Mouse (Mus musculus) limb, embryonic 12.5 days (tissue): ENCODE results near the gene Ttll12. TPM values are rescaled to one million over a fixed set of nuclear protein-coding genes. Genes with fewer than 3 reads are reported as not detected.

Experiments
- ATAC-seq: fragments of 200-750 bp; cut with Nextera tagmentation; 2 replicates; pipeline ENCODE4 v1.8.0; 2017; ENCODE audit warnings: low read depth, moderate TSS enrichment; ENCODE audit not compliant: insufficient number of reproducible peaks, insufficient read depth, low FRiP score, low TSS enrichment
- H3K27ac ChIP-seq: fragments of 300-500 bp; sonication (generic); 2 replicates; pipeline ENCODE4 v1.5.1; 2016; ENCODE audit warnings: mild to moderate bottlenecking, moderate library complexity
- H3K27me3 ChIP-seq: fragments of 300-500 bp; sonication (generic); 2 replicates; pipeline ENCODE4 v1.6.1; 2016; ENCODE audit warnings: mild to moderate bottlenecking, moderate library complexity
- H3K36me3 ChIP-seq: fragments of 300-500 bp; sonication (generic); 2 replicates; pipeline ENCODE4 v1.6.1; 2016; ENCODE audit warnings: mild to moderate bottlenecking, moderate library complexity
- H3K4me1 ChIP-seq: fragments of 300-500 bp; sonication (generic); replicated peaks from 2 replicates; pipeline ENCODE4 v1.6.1; 2016
- H3K4me2 ChIP-seq: fragments of 300-500 bp; sonication (generic); 2 replicates; pipeline ENCODE4 v1.6.1; 2016; ENCODE audit warnings: mild to moderate bottlenecking, moderate library complexity
- H3K4me3 ChIP-seq: fragments of 300-500 bp; sonication (generic); replicated peaks from 2 replicates; pipeline ENCODE4 v1.5.1; 2016; ENCODE audit warnings: mild to moderate bottlenecking
- H3K9ac ChIP-seq: fragments of 300-500 bp; sonication (generic); replicated peaks from 2 replicates; pipeline ENCODE4 v1.6.1; 2016; ENCODE audit warnings: mild to moderate bottlenecking, moderate library complexity
- H3K9me3 ChIP-seq: fragments of 300-500 bp; sonication (generic); 2 replicates; pipeline ENCODE4 v1.6.1; 2016; ENCODE audit warnings: mild to moderate bottlenecking, moderate library complexity
- WGBS: fragments of 180-500 bp; shearing (Covaris S2); methylation state at CpG from one replicate; pipeline ENCODE4 v1.1.7; 2016; 5-methylcytosine and 5-hydroxymethylcytosine counted together
- polyA plus RNA-seq: library from polyadenylated mRNA; unstranded; fragments of >200 nt; fragmentation: Nextera tagmentation; extraction: Ambion mirVana; gene quantifications from 2 replicates; pipeline ENCODE4 v1.2.1, GENCODE M21; 2016

Gene Ttll12
- polyA plus RNA-seq, 1 experiment from 2014 or later = 44.7 TPM

- H3K9me3 ChIP-seq = no peaks in the 10 kb centered on the region
- peak overlapping the region; percentile 86; the same call in 1 of the 2 replicates for H3K9ac ChIP-seq
- H3K27me3 ChIP-seq = no peaks in the 10 kb centered on the region
- no peak overlapping the region for H3K27ac ChIP-seq
- peak overlapping the region; percentile 76 for H3K4me3 ChIP-seq
- peaks cover 14% of the 10 kb centered on the region for H3K4me1 ChIP-seq
- ATAC-seq = no peak
- peaks cover 28% of the 10 kb centered on the region for H3K36me3 ChIP-seq
- H3K4me2 ChIP-seq = peak overlapping the region; percentile 70
Measured at GRCm38 (mm10) chr15:83593189-83593585, 1.8 kb downstream of the Ttll12 start.

- WGBS = 79% methylated on average over 8 of the region's 8 CpGs
- H3K4me1 ChIP-seq = peaks cover 14% of the 10 kb centered on the region
- H3K9me3 ChIP-seq = no peaks in the 10 kb centered on the region
- H3K4me3 ChIP-seq = 0 out of 2 replicates have a peak overlapping the region, but pooled peaks have one; percentile 76
- no peak overlapping the region; the same call in 1 of the 2 replicates for H3K9ac ChIP-seq
- H3K27me3 ChIP-seq = no peaks in the 10 kb centered on the region
- peak overlapping the region; percentile 70 for H3K4me2 ChIP-seq
- H3K36me3 ChIP-seq = peaks cover 34% of the 10 kb centered on the region
- ATAC-seq = no peak
- H3K27ac ChIP-seq = no peak overlapping the region
Measured at GRCm38 (mm10) chr15:83592260-83593188, 2.4 kb downstream of the Ttll12 start.

DNA sequence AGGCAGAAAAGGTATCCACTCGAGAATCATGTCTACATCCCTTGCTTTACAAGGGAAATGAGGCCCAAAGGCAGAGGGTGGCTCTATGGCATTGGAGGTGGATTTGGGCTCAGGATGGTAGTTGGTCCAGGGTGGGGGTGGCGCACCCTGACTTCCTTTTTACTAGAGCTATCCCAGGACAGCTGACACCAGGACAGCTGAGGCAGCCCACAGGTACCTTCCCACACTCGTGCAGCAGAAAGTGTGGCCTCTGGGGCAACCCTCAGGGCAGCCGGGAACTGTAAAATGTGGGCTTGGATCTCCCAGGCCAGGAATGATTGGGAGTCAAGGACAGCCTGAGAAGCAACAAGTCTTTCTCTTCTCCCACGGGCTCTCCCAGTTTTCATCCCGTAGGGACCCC lies 3.2 kb downstream of the Ttll12 start:
- H3K4me1 ChIP-seq = peaks cover 14% of the 10 kb centered on the region
- H3K4me2 ChIP-seq = no peak overlapping the region
- 78% methylated on average over 6 of the region's 6 CpGs for WGBS
- no peak overlapping the region for H3K4me3 ChIP-seq
- no peak overlapping the region for H3K27ac ChIP-seq
- H3K9me3 ChIP-seq = peaks cover 5% of the 10 kb centered on the region
- no peak for ATAC-seq
- no peak overlapping the region for H3K9ac ChIP-seq
- no peaks in the 10 kb centered on the region for H3K27me3 ChIP-seq
- H3K36me3 ChIP-seq = peaks cover 41% of the 10 kb centered on the region

- H3K4me1 ChIP-seq = peaks cover 14% of the 10 kb centered on the region
- H3K4me3 ChIP-seq = no peak overlapping the region
- H3K27ac ChIP-seq = no peak overlapping the region
- no peak overlapping the region for H3K4me2 ChIP-seq
- no peak overlapping the region for H3K9ac ChIP-seq
- peaks cover 14% of the 10 kb centered on the region for H3K9me3 ChIP-seq
- H3K27me3 ChIP-seq = no peaks in the 10 kb centered on the region
- peaks cover 51% of the 10 kb centered on the region for H3K36me3 ChIP-seq
- ATAC-seq = no peak
- 88% methylated on average over 4 of the region's 4 CpGs for WGBS
Measured at GRCm38 (mm10) chr15:83590841-83591240, 4.1 kb downstream of the Ttll12 start.

GRCm38 (mm10) chr15:83584741-83585220 lies 10.2 kb downstream of the Ttll12 start:
- peaks cover 15% of the 10 kb centered on the region for H3K9me3 ChIP-seq
- H3K27ac ChIP-seq = no peak overlapping the region
- H3K4me2 ChIP-seq = no peak overlapping the region
- 88% methylated on average over 6 of the region's 6 CpGs for WGBS
- H3K4me3 ChIP-seq = no peak overlapping the region
- no peak overlapping the region for H3K9ac ChIP-seq
- H3K4me1 ChIP-seq = no peaks in the 10 kb centered on the region
- H3K27me3 ChIP-seq = no peaks in the 10 kb centered on the region
- ATAC-seq = no peak
- peaks cover 92% of the 10 kb centered on the region for H3K36me3 ChIP-seq

DNA sequence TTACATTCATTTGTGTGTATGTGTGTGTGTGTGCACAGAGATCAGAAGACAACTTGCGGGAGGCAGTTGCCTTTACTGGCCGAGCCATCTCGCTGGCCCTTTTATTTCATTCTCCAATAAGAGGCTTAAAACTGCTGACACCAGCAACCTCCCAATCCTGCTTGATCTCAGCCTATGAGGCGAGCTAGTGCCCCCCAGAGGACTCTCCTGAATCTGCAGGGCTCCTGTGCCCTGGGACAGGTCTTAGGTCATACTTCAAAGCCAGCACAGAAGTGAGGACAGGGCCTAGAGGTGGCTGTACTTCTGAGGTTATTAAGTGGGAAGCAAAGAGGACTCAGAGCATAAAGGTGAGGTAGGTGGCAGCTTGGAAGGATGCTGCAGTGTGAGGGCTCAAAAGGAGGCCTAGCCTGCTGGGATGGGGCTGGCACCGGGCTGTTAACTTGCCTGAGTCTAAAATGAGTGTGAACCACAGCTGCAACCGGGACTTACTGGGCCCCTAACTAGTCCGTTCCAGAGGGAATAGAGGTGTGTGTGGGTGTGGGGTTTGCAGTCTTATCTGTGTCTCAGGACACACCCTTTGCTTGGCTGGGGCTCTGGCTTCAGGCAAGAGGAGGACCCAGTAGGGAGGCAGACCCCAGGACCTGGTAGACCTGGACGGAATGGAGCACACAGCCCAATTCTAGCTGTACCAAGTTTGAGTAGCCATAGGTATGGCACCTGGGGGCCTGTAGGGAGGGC lies 11.4 kb downstream of the Ttll12 start:
- WGBS = 73% methylated on average over 8 of the region's 8 CpGs
- H3K36me3 ChIP-seq = peaks cover 99% of the 10 kb centered on the region
- no peak for ATAC-seq

DNA sequence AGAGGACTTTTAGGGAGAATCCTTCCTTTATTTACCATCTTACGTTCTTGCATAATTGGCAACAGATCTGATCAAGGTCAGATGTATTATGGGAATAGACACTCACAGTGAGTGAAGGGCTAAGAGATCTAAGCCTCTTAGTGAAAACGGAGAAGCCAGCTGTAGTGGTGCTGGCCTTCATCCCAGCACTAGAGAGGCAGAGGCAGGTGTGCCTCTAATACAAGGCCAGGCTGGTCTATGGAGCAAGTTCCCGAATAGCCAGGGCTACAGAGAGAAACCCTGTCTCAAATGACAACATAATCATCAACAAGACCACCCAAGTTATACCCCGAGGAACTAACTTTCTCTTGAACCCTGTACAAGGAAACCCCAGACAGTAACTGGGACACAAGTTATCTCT lies 12.0 kb downstream of the Ttll12 start:
- Histone ChIP-seq H3K4me2 (no peak overlapping the region), H3K4me3 (no peak overlapping the region), H3K27ac (no peak overlapping the region), H3K36me3 (peaks cover 99% of the 10 kb centered on the region), H3K4me1 (no peaks in the 10 kb centered on the region), H3K9me3 (peaks cover 15% of the 10 kb centered on the region), H3K27me3 (no peaks in the 10 kb centered on the region), H3K9ac (no peak overlapping the region)
- ATAC-seq = no peak
- WGBS = 78% methylated on average over 4 of the region's 4 CpGs

More for the DNA sequence above, 11.4 kb downstream of the Ttll12 start:
- Histone ChIP-seq H3K27ac (no peak overlapping the region), H3K4me1 (no peaks in the 10 kb centered on the region), H3K4me3 (no peak overlapping the region), H3K27me3 (no peaks in the 10 kb centered on the region), H3K9me3 (peaks cover 15% of the 10 kb centered on the region), H3K9ac (no peak overlapping the region), H3K4me2 (no peak overlapping the region)

DNA sequence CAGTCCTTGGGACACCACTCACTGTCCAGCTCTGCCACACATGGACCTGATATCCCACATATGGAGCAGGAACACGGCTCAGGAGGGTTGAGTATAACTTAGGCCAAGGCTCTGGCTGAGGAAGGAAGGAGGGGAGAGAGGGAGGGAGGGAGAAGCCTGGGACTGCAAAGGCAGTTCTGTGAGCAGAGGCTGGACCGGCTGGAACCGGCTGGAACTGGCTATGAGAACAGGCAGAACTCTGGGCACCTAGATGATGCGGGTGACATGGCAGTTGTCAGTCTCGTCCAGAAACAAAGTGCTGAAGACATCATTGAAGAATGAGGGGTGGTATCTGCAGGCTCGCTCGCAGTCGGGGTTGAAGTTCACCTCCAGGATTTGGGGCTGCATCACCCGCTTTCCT lies 18.3 kb downstream of the Ttll12 start:
- Histone ChIP-seq H3K4me3 (no peak overlapping the region), H3K36me3 (peaks cover 79% of the 10 kb centered on the region), H3K9me3 (no peaks in the 10 kb centered on the region), H3K27me3 (no peaks in the 10 kb centered on the region), H3K27ac (no peak overlapping the region), H3K4me1 (no peaks in the 10 kb centered on the region), H3K4me2 (no peak overlapping the region), H3K9ac (no peak overlapping the region)
- 92% methylated on average over 9 of the region's 9 CpGs for WGBS
- ATAC-seq = no peak

DNA sequence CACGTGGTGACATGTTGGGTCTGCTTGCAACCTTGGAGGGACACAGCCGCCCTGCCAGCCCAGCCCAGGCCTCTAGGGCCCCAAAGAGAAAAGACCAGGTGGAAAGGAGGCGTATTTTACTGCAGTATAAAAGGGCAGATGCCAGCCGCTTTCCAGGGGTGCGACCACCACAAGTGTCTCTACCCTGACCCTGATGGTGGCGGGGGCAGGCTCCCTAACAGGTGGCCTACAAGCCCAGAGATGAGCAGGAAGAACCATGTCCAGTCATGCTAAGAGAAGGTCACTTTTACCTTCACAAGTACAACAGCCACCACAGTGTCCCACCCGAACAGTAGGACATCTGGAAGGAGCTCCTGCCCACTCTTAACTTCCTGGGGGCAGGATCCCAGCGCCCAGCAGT lies 19.4 kb downstream of the Ttll12 start:
- peaks cover 68% of the 10 kb centered on the region for H3K36me3 ChIP-seq
- 89% methylated on average over 8 of the region's 8 CpGs for WGBS

DNA sequence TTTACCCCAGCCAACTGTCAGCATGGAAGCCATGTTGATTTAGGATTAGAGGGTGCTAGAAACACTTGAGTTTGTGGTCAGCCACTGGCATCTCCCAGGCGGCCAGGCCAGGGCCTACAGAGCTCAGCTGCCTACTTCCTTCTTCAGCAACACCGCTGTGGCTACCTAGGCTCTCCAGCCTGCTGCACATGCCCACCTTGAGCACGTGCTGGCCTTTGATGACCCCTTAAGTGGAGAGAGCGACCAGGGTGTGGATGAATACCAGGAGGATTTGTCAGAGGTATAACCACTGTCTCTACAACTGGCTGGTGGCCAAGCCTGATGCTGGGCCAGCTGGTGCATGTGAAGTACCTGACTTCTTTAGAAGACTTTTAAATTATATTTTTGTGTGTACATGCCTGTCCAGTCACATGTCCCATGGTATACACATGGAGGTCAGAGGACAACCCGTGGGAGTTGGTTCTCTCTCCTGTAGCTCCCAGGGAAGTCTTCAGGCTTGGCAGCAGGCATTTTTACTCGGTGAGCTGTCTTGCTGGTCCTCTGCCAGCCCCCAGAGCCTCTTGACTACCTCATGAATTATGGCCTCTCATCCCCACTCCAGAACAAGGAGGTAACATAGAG lies 20.1 kb downstream of the Ttll12 start:
- 94% methylated on average over 6 of the region's 6 CpGs for WGBS
- H3K4me3 ChIP-seq = no peak overlapping the region
- H3K4me1 ChIP-seq = no peaks in the 10 kb centered on the region
- no peak overlapping the region for H3K9ac ChIP-seq
- peaks cover 61% of the 10 kb centered on the region for H3K36me3 ChIP-seq
- H3K9me3 ChIP-seq = no peaks in the 10 kb centered on the region
- no peak overlapping the region for H3K27ac ChIP-seq
- ATAC-seq = no peak
- no peak overlapping the region for H3K4me2 ChIP-seq
- H3K27me3 ChIP-seq = no peaks in the 10 kb centered on the region

More for the DNA sequence above, 19.4 kb downstream of the Ttll12 start:
- no peaks in the 10 kb centered on the region for H3K9me3 ChIP-seq
- H3K27me3 ChIP-seq = no peaks in the 10 kb centered on the region
- no peak overlapping the region for H3K4me3 ChIP-seq
- no peak overlapping the region for H3K9ac ChIP-seq
- no peaks in the 10 kb centered on the region for H3K4me1 ChIP-seq
- ATAC-seq = no peak
- no peak overlapping the region for H3K27ac ChIP-seq
- no peak overlapping the region for H3K4me2 ChIP-seq

- no peak for ATAC-seq
- no peaks in the 10 kb centered on the region for H3K27me3 ChIP-seq
- H3K4me3 ChIP-seq = no peak overlapping the region
- H3K27ac ChIP-seq = no peak overlapping the region
- 94% methylated on average over 12 of the region's 12 CpGs for WGBS
- H3K4me1 ChIP-seq = no peaks in the 10 kb centered on the region
- H3K4me2 ChIP-seq = no peak overlapping the region
- no peaks in the 10 kb centered on the region for H3K9me3 ChIP-seq
- H3K9ac ChIP-seq = no peak overlapping the region
- peaks cover 49% of the 10 kb centered on the region for H3K36me3 ChIP-seq
Measured at GRCm38 (mm10) chr15:83573606-83574005, 21.4 kb downstream of the Ttll12 start.
